Mouse (Mus musculus) kidney, embryonic 16.5 days (tissue): Measurements from ENCODE around the gene Hhat. TPM values are rescaled to one million over a fixed set of nuclear protein-coding genes. Genes with fewer than 3 reads are reported as not detected.

ENCODE experiments used
- ATAC-seq: fragments of 200-750 bp; cut with Nextera tagmentation; 2 replicates; pipeline ENCODE4 v1.8.0; 2017; ENCODE audit warnings: moderate TSS enrichment; ENCODE audit not compliant: low FRiP score, low TSS enrichment
- H3K27ac ChIP-seq: fragments of 300-500 bp; sonication (generic); 2 replicates; pipeline ENCODE4 v1.5.1; 2014; ENCODE audit warnings: low read length
- H3K27me3 ChIP-seq: fragments of 300-500 bp; sonication (generic); 2 replicates; pipeline ENCODE4 v1.6.1; 2014; ENCODE audit warnings: low read length, control low read depth, mixed read lengths; ENCODE audit not compliant: insufficient read depth
- H3K36me3 ChIP-seq: fragments of 300-500 bp; sonication (generic); 2 replicates; pipeline ENCODE4 v1.6.1; 2014; ENCODE audit warnings: low read length, control low read depth, mixed read lengths; ENCODE audit not compliant: insufficient read depth
- H3K4me1 ChIP-seq: fragments of 300-500 bp; sonication (generic); 2 replicates; pipeline ENCODE4 v1.6.1; 2014; ENCODE audit warnings: low read length, control low read depth, mixed read lengths; ENCODE audit not compliant: insufficient read depth
- H3K4me2 ChIP-seq: fragments of 300-500 bp; sonication (generic); replicated peaks from 2 replicates; pipeline ENCODE4 v1.6.1; 2014; ENCODE audit warnings: low read depth, low read length
- H3K4me3 ChIP-seq: fragments of 300-500 bp; sonication (generic); 2 replicates; pipeline ENCODE4 v1.5.1; 2014; ENCODE audit warnings: mild to moderate bottlenecking, low read length
- H3K9ac ChIP-seq: fragments of 300-500 bp; sonication (generic); replicated peaks from 2 replicates; pipeline ENCODE4 v1.6.1; 2014; ENCODE audit warnings: low read length
- H3K9me3 ChIP-seq: fragments of 300-500 bp; sonication (generic); 2 replicates; pipeline ENCODE4 v1.6.1; 2016; ENCODE audit warnings: low read length, control low read depth
- WGBS: fragments of 180-500 bp; shearing (Covaris S2); extraction: QIAGEN DNeasy Blood & Tissue Kit; methylation state at CpG from one replicate; pipeline ENCODE4 v1.1.7; 2014; 5-methylcytosine and 5-hydroxymethylcytosine counted together
- polyA plus RNA-seq: library from polyadenylated mRNA; unstranded; fragments of >200 nt; fragmentation: Nextera tagmentation; extraction: Ambion mirVana; gene quantifications from 2 replicates; pipeline ENCODE4 v1.2.1, GENCODE M21; 2015

Gene Hhat
- polyA plus RNA-seq, 1 experiment from 2014 or later, result 17.8 TPM

DNA sequence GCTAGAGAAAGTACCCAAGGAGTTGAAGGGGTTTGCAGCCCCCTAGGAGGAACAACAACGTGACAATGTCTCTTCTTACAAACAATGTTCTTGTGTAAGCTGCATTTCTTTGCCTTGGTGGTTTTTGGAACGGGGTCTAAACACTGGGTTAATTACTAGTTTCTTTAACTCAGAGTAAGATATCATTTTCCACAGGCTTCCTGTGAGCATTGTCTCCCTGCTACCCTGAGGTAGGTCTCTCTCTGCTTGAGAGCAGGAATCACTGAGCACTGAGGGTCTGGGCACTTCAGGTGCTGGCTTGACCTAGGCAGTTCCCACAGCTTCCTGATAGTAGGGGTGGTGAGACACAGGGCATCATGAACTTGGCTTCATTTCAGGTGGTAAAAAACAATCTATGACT lies 323.4 kb downstream of the Hhat start:
- WGBS, result 69% methylated on average over 2 of the region's 2 CpGs
- Histone ChIP-seq H3K4me1 (peaks cover 3% of the 10 kb centered on the region; the same call in 1 of the 2 replicates), H3K9ac (no peak overlapping the region), H3K4me3 (no peak overlapping the region), H3K27me3 (no peaks in the 10 kb centered on the region), H3K27ac (no peak overlapping the region), H3K9me3 (0 out of 2 replicates have a peak, but pooled peaks cover 2% of the 10 kb centered on the region), H3K4me2 (no peak overlapping the region), H3K36me3 (no peaks in the 10 kb centered on the region)
- ATAC-seq, result no peak

Other genes with a start within 250 kb of the Hhat start
- 10.0 and 20.0 TPM in 2 replicates for gene Sertad4, start 84.5 kb upstream of the Hhat start, polyA plus RNA-seq